Mouse (Mus musculus) small intestine, adult 2 months (tissue): Measurements from ENCODE around the gene Med24. TPM values are rescaled to one million over a fixed set of nuclear protein-coding genes. Genes with fewer than 3 reads are reported as not detected.

Source experiments
- H3K27ac ChIP-seq: fragments of 200-500 bp; 2 replicates; pipeline ENCODE4 v1.5.1; 2012; ENCODE audit warnings: low read depth, low read length, control low read depth, inconsistent platforms; ENCODE audit not compliant: insufficient read depth
- H3K27me3 ChIP-seq: fragments of 200-500 bp; 2 replicates; pipeline ENCODE4 v1.6.1; 2012; ENCODE audit warnings: mild to moderate bottlenecking, moderate library complexity, low read length, inconsistent platforms; ENCODE audit not compliant: control insufficient read depth, insufficient read depth
- H3K36me3 ChIP-seq: fragments of 200-500 bp; 2 replicates; pipeline ENCODE4 v1.6.1; 2012; ENCODE audit warnings: mild to moderate bottlenecking, low read length, control low read depth, inconsistent platforms; ENCODE audit not compliant: control insufficient read depth, insufficient read depth
- H3K4me1 ChIP-seq: fragments of 200-500 bp; 2 replicates; pipeline ENCODE4 v1.6.1; 2012; ENCODE audit warnings: low read length, inconsistent platforms, mixed read lengths; ENCODE audit not compliant: control insufficient read depth, insufficient read depth, insufficient read length
- H3K4me3 ChIP-seq: fragments of 200-500 bp; 2 replicates; pipeline ENCODE4 v1.5.1; 2012; ENCODE audit warnings: low read depth, mild to moderate bottlenecking, control low read depth, inconsistent platforms, low read length, moderate library complexity
- CTCF ChIP-seq: fragments of 200-500 bp; IDR thresholded peaks from 2 replicates; pipeline ENCODE4 v1.5.1; 2012; ENCODE audit warnings: low read depth, mild to moderate bottlenecking, control low read depth, inconsistent platforms, low read length, moderate library complexity, mixed read lengths; ENCODE audit not compliant: insufficient replicate concordance, insufficient read length; ENCODE audit errors: extremely low read depth
- POLR2A ChIP-seq: fragments of 200-500 bp; IDR thresholded peaks from 2 replicates; pipeline ENCODE4 v1.6.1; 2012; ENCODE audit warnings: low read depth, mild to moderate bottlenecking, control low read depth, inconsistent platforms, low read length, moderate library complexity
- WGBS: fragments of 180-500 bp; shearing (Covaris S2); methylation state at CpG from one replicate; pipeline ENCODE4 v1.1.7; 2018; 5-methylcytosine and 5-hydroxymethylcytosine counted together
- polyA plus RNA-seq: library from polyadenylated mRNA; depleted of rRNA; stranded (reverse); fragments of >200 nt; gene quantifications from 2 replicates; pipeline ENCODE4 v1.2.3, GENCODE M21; 2012

Med24 gene
- polyA plus RNA-seq, 1 experiment, result 49.5 TPM

GRCm38 (mm10) chr11:98768127-98769006, 39.1 kb upstream of the Med24 start:
- H3K27ac ChIP-seq, result no peak overlapping the region
- H3K36me3 ChIP-seq, result peaks cover 75% of the 10 kb centered on the region
- no peak overlapping the region for H3K4me3 ChIP-seq
- H3K4me1 ChIP-seq, result peaks cover 14% of the 10 kb centered on the region
- TF ChIP-seq CTCF, result no peak
- no peak; the same call in 1 of the 2 replicates for TF ChIP-seq POLR2A
- whole genome bisulfite sequencing, result 68% methylated on average over 39 of the region's 39 CpGs
- no peaks in the 10 kb centered on the region for H3K27me3 ChIP-seq

- peaks cover 79% of the 10 kb centered on the region for H3K36me3 ChIP-seq
- WGBS, result 58% methylated on average over 4 of the region's 4 CpGs
- no peak overlapping the region for H3K27ac ChIP-seq
- TF ChIP-seq CTCF, result no peak
- no peak overlapping the region for H3K4me3 ChIP-seq
- H3K4me1 ChIP-seq, result peaks cover 18% of the 10 kb centered on the region
- H3K27me3 ChIP-seq, result no peaks in the 10 kb centered on the region
Measured at GRCm38 (mm10) chr11:98767713-98768112, 38.5 kb upstream of the Med24 start.

GRCm38 (mm10) chr11:98767276-98767675, 38.0 kb upstream of the Med24 start:
- Histone ChIP-seq H3K27ac (no peak overlapping the region), H3K4me3 (no peak overlapping the region), H3K27me3 (no peaks in the 10 kb centered on the region), H3K4me1 (peaks cover 20% of the 10 kb centered on the region), H3K36me3 (peaks cover 78% of the 10 kb centered on the region)
- 74% methylated on average over 9 of the region's 9 CpGs for WGBS
- no peak for TF ChIP-seq CTCF
- peak; percentile 35; the same call in 1 of the 2 replicates for TF ChIP-seq POLR2A

- TF ChIP-seq CTCF (no peak), POLR2A (no peak)
- no peaks in the 10 kb centered on the region for H3K27me3 ChIP-seq
- 32% methylated on average over 5 of the region's 5 CpGs for WGBS
- H3K4me3 ChIP-seq, result no peak overlapping the region
- H3K4me1 ChIP-seq, result peaks cover 20% of the 10 kb centered on the region
- H3K36me3 ChIP-seq, result peaks cover 75% of the 10 kb centered on the region
- H3K27ac ChIP-seq, result no peak overlapping the region
Measured at GRCm38 (mm10) chr11:98766816-98767215, 37.6 kb upstream of the Med24 start.

GRCm38 (mm10) chr11:98766346-98766745, 37.1 kb upstream of the Med24 start:
- TF ChIP-seq POLR2A, result no peak
- TF ChIP-seq CTCF, result no peak
- H3K4me3 ChIP-seq, result no peak overlapping the region
- no peak overlapping the region for H3K27ac ChIP-seq
- WGBS, result 16% methylated on average over 2 of the region's 2 CpGs
- H3K27me3 ChIP-seq, result no peaks in the 10 kb centered on the region
- peaks cover 20% of the 10 kb centered on the region for H3K4me1 ChIP-seq
- peaks cover 75% of the 10 kb centered on the region for H3K36me3 ChIP-seq

GRCm38 (mm10) chr11:98765421-98766309, 36.4 kb upstream of the Med24 start:
- Histone ChIP-seq H3K4me1 (peaks cover 19% of the 10 kb centered on the region), H3K36me3 (peaks cover 73% of the 10 kb centered on the region), H3K27ac (no peak overlapping the region), H3K27me3 (no peaks in the 10 kb centered on the region), H3K4me3 (no peak overlapping the region)
- TF ChIP-seq POLR2A (no peak), CTCF (no peak)
- 56% methylated on average over 9 of the region's 9 CpGs for WGBS

- no peak for TF ChIP-seq CTCF
- TF ChIP-seq POLR2A, result no peak
- Histone ChIP-seq H3K27ac (no peak overlapping the region), H3K36me3 (peaks cover 67% of the 10 kb centered on the region), H3K4me1 (peaks cover 11% of the 10 kb centered on the region), H3K27me3 (no peaks in the 10 kb centered on the region), H3K4me3 (no peak overlapping the region)
Measured at GRCm38 (mm10) chr11:98764746-98765145, 35.5 kb upstream of the Med24 start.
